Mouse (Mus musculus) limb, embryonic 15.5 days (tissue): ENCODE measurements around the gene Rnaset2b. TPM values are rescaled to one million over a fixed set of nuclear protein-coding genes. Genes with fewer than 3 reads are reported as not detected.
"Not testable (repeated sequence)": the region's sequence is repeated elsewhere in the genome, so short reads cannot be mapped to it uniquely, and the experiment has no call there.

Experiments
- ATAC-seq: fragments of 200-750 bp; cut with Nextera tagmentation; 2 replicates; pipeline ENCODE4 v1.8.0; 2017; ENCODE audit warnings: low read depth, moderate TSS enrichment; ENCODE audit not compliant: insufficient number of reproducible peaks, low FRiP score, low TSS enrichment
- H3K27ac ChIP-seq: fragments of 300-500 bp; sonication (generic); 2 replicates; pipeline ENCODE4 v1.5.1; 2015; ENCODE audit warnings: moderate library complexity, mild to moderate bottlenecking, inconsistent platforms
- H3K27me3 ChIP-seq: fragments of 300-500 bp; sonication (generic); 2 replicates; pipeline ENCODE4 v1.6.1; 2015; ENCODE audit warnings: inconsistent platforms
- H3K36me3 ChIP-seq: fragments of 300-500 bp; sonication (generic); 2 replicates; pipeline ENCODE4 v1.6.1; 2015; ENCODE audit warnings: inconsistent platforms
- H3K4me1 ChIP-seq: fragments of 300-500 bp; sonication (generic); 2 replicates; pipeline ENCODE4 v1.6.1; 2015; ENCODE audit warnings: inconsistent platforms
- H3K4me2 ChIP-seq: fragments of 300-500 bp; sonication (generic); 2 replicates; pipeline ENCODE4 v1.6.1; 2015; ENCODE audit warnings: mild to moderate bottlenecking, inconsistent platforms
- H3K4me3 ChIP-seq: fragments of 300-500 bp; sonication (generic); 2 replicates; pipeline ENCODE4 v1.5.1; 2015; ENCODE audit warnings: mild to moderate bottlenecking, inconsistent platforms
- H3K9ac ChIP-seq: fragments of 300-500 bp; sonication (generic); 2 replicates; pipeline ENCODE4 v1.6.1; 2015; ENCODE audit warnings: inconsistent platforms
- H3K9me3 ChIP-seq: fragments of 300-500 bp; sonication (generic); 2 replicates; pipeline ENCODE4 v1.6.1; 2016; ENCODE audit warnings: inconsistent platforms
- WGBS: fragments of 180-500 bp; shearing (Covaris S2); methylation state at CpG from one replicate; pipeline ENCODE4 v1.1.7; 2015; 5-methylcytosine and 5-hydroxymethylcytosine counted together
- polyA plus RNA-seq: library from polyadenylated mRNA; unstranded; fragments of >200 nt; fragmentation: Nextera tagmentation; extraction: Ambion mirVana; gene quantifications from 2 replicates; pipeline ENCODE4 v1.2.1, GENCODE M21; 2015

Rnaset2b gene
- polyA plus RNA-seq, 1 experiment from 2014 or later = 171 TPM

DNA sequence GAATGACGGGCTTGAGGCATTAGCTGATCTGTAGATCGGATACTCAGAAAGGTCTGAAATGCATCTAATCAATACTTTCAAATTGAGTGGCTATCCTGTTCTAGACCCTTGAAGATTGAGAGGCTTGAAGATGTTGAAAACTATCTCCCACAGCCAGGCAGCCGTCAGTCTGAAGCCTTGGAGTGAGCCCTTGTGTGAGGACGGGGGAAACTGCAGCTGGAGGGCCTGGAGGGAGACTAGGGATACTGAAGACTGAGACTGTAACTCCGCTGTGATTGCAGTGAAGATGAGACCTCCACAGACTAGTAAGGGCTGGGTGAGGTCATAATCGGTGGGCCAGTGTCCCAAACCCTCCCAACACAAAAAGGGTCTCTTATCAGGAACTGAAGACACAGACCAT is 8.1 kb upstream of the Rnaset2b start:
- not testable (repeated sequence) for H3K4me2 ChIP-seq, H3K9me3 ChIP-seq, H3K27me3 ChIP-seq, H3K27ac ChIP-seq, H3K4me3 ChIP-seq, H3K9ac ChIP-seq, H3K4me1 ChIP-seq, H3K36me3 ChIP-seq, ATAC-seq
- WGBS = 82% methylated on average over 4 of the region's 6 CpGs

DNA sequence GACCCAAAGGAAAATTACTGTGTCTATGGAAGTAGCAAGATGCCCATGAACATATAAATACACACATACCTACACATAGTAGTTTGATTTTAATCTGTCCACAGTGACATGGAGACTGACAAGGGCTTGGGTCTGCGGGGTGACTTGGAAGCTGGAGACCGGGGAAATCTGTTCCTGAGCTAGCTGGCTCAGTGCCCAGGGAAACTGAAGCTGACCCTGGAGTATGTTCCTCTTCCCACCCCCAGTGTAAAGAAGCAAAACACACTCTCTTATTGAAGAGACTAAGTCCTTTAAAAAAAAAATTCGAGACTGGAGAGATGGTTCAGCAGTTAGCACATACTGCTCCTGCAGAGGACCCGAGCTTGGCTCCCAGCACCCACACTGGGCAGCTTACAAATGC is 7.5 kb upstream of the Rnaset2b start:
- H3K9ac ChIP-seq, H3K4me2 ChIP-seq, H3K4me3 ChIP-seq, H3K4me1 ChIP-seq, H3K27me3 ChIP-seq, H3K36me3 ChIP-seq, ATAC-seq, H3K27ac ChIP-seq, H3K9me3 ChIP-seq: not testable (repeated sequence)
- 56% methylated on average over 4 of the region's 4 CpGs for WGBS

DNA sequence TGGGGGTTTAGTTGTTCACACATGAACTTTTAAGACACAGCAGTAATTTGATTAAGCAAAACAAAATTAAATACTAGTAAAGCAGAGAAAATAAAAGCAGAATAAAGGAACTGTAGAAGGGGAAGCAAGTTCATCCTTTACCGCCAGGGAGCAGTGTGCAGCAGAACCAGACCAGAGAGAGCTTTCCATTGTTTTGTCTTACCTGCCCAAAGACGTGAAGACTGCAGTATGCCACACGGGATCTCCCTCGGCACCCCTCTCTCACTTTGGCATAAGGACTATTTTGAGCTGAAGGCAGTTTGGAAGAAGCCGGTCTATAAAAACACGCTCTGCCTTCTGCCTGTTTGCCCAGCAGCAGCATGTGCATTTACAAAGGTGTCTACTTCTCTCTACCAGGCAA is 5.1 kb upstream of the Rnaset2b start:
- H3K27me3 ChIP-seq, H3K4me2 ChIP-seq, H3K9me3 ChIP-seq, H3K9ac ChIP-seq, H3K4me1 ChIP-seq, ATAC-seq, H3K36me3 ChIP-seq, H3K27ac ChIP-seq, H3K4me3 ChIP-seq: not testable (repeated sequence)
- 21% methylated on average over 6 of the region's 6 CpGs for WGBS

DNA sequence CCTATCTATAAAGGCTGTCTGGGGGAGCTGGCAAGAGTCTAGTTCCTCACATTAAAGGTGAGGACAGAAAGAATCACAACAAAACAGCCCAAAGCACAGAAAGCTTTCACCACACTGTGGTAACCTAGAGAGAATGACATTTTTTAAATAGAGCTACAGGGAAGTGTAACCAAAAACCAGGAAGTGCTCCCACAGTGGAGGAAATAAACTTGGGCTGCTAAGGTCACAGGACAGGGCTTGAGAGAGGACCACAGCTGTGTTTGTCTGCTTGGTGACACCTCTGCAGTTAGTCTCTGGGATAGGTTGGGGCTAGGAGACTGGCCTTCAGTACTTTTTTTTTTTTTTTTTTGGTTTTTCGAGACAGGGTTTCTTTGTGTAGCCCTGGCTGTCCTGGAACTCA is 2.8 kb upstream of the Rnaset2b start:
- not testable (repeated sequence) for H3K4me3 ChIP-seq, H3K4me1 ChIP-seq, H3K27ac ChIP-seq, H3K36me3 ChIP-seq, H3K9ac ChIP-seq, H3K27me3 ChIP-seq, H3K9me3 ChIP-seq, H3K4me2 ChIP-seq, ATAC-seq
- WGBS = 83% methylated on average over 1 of the region's 1 CpGs

DNA sequence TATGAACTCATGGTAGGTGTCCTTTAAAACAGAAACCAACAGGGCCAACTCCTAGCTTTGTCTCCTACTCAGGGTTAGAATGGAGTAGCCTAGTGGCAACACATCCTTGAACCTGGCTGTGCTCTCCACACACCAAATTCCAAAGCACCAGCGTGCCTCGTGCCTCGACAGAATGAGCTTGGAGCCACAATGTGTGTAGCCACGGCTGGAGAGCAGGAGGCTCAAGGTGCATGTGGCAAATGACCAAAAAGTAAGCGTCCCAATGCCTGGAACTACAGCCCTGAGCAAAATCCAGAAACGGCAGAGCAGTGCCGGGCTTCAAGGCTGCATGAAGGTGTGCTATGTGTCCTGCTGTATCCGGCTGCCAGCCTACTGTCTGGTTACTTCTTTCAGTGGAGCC is 804 bp downstream of the Rnaset2b start:
- not testable (repeated sequence) for ATAC-seq, H3K9ac ChIP-seq, H3K4me3 ChIP-seq, H3K27ac ChIP-seq, H3K4me1 ChIP-seq, H3K9me3 ChIP-seq, H3K36me3 ChIP-seq, H3K4me2 ChIP-seq, H3K27me3 ChIP-seq
- WGBS = 74% methylated on average over 8 of the region's 8 CpGs

DNA sequence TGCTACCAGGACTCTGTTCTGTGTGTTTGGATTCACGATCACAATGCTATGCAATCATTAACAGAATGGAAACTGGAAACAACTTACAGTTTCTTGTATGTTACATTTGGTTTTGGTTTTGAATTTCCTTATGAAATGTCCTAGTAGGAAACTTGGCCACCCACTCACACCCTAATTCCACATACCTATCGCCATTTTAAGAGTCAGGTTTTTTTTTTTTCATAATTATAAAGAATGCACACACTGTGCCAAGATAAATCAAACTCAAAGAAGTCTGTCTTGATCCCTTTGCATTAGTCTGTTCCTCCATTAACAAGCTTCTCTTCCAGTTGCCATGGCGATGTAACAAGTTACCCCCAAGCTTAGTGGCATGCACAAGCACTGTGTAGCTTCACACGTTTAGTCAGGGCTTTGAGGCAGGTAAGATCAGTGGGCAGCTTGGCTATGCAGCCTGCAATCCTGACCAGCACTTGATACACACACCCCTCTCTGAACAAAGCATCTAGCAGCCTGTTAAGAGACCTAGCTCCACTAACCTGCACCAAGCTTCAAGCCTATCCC is 2.5 kb downstream of the Rnaset2b start:
- not testable (repeated sequence) for ATAC-seq, H3K9me3 ChIP-seq, H3K4me3 ChIP-seq, H3K27me3 ChIP-seq, H3K9ac ChIP-seq, H3K36me3 ChIP-seq, H3K4me2 ChIP-seq, H3K4me1 ChIP-seq, H3K27ac ChIP-seq
- 54% methylated on average over 4 of the region's 4 CpGs for WGBS

DNA sequence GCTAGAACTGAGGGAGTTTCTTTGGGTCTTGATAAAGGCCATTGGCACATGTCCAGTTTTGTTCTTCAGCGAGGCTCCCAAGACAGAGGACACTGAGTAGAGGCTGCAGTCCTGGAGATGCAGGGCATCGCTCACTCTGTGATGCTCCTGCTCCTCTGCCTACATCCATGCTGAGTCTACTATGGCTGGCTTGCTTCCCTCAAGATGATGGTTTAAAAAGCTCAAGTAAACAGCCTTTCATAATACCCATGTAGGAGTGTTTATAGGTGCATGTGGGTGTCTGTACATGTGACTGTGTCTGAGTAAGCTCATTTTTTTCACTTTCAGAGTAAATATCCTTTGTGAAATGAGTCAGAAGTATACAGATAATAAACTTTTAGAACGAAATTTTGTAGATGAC is 4.6 kb downstream of the Rnaset2b start:
- not testable (repeated sequence) for ATAC-seq, H3K27ac ChIP-seq, H3K4me2 ChIP-seq, H3K36me3 ChIP-seq, H3K27me3 ChIP-seq, H3K9me3 ChIP-seq, H3K4me1 ChIP-seq, H3K9ac ChIP-seq, H3K4me3 ChIP-seq
- WGBS = 68% methylated on average over 3 of the region's 3 CpGs

DNA sequence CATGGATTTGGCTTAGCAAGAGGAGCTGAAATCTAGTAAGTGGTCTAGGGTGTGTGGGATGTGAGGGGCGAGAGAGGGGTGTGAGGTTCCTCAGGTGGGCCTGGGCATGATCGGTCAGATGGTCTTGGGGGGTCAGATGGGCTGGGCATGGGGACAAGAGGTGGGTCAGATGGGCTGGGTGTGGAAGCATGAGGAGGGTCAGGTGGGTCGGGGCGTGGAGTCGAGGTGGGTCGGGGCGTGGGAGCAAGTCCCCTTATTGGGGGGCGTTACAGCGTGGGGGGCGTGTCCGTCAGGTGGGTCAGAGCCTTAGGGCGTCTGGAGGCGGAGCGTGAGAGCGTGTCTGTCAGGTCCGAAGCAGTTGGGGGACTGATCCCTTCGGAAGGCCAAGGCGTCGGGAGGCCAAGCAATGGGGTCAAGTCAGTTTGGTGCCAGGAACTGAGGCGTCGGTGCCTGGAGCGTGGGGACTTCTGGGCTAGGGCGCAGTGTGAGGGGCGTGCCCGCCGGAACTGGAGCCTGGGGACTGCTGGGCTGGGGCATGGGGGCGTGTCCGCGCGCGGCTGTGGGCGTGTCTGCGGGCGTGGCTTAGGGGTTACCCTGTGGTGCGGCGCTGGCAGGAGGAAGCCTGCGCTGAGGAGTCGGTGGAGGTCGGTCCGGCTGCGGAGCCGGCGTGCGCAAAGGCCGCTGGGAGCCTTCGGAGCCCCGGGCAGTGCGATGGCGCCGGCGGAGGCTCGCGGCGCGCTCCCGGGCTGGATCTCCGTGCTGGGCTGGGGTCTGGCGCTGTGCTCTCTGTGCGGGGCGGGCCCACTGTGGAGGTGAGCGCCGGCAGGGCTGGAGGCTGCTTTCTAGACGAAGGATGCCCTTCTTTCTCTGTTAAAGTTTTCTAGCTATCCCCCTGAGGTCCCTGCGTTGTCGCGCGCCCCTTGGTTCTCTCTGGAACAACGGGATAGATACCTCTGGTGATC is 8.1 kb downstream of the Rnaset2b start, which contains the start of gene Gm49721:
Gene Gm49721 (plus strand): TSS at position 618 of the 962 bp plus-strand sequence.
- not testable (repeated sequence) for H3K36me3 ChIP-seq, H3K27me3 ChIP-seq, H3K9me3 ChIP-seq, H3K27ac ChIP-seq, H3K4me1 ChIP-seq
- Histone ChIP-seq H3K4me2 (peak within 1 kb of the TSS; percentile 64), H3K4me3 (peak within 1 kb of the TSS; percentile 50), H3K9ac (peak within 1 kb of the TSS; percentile 51; the same call in 1 of the 2 replicates)
- 2% methylated on average over 35 of the region's 68 CpGs for WGBS
- peak; percentile 96 for ATAC-seq

DNA sequence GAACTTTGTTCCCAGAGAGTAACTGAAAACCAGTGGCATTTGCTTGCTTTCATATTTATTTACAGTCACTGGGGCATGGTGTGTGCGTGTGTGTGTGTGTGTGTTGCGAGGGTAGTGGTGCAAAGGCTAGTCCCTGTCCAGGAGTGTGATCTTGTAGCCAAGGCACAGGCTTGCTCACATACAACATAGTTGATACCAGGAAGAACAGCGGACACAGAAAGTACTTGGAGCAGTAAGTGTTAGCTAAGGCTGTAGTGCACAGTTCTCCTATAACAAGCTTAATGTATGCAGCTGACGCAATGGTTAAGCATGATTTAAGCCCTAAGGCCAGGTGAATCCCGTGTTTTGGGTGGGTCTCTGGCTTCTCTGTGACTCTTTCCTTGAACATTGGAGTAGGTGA is 8.9 kb downstream of the Rnaset2b start:
- not testable (repeated sequence) for H3K9ac ChIP-seq, ATAC-seq, H3K36me3 ChIP-seq, H3K4me1 ChIP-seq, H3K9me3 ChIP-seq, H3K27ac ChIP-seq, H3K27me3 ChIP-seq
- H3K4me2 ChIP-seq = peak overlapping the region; percentile 64
- H3K4me3 ChIP-seq = peak overlapping the region; percentile 50
- 5% methylated on average over 5 of the region's 5 CpGs for WGBS

DNA sequence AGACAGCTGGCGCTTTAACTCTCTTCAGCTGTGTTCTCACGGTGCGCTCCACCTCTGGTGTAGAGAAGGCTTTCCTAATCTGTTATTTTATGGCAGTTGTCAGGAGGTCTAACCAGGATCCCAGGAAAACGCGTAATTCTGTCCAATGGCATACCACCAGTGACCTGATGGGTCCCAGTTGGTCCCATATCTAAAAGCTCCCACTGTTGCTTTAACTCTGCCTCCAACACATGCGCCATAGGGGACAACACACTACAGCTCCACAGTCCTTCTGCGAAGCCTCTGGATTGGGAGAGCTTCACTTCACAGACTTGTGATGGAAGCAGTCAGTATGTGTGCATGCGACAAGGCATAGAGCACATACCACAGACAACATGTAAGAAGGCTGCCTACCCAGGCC is 9.7 kb downstream of the Rnaset2b start:
- H3K27me3 ChIP-seq, H3K4me3 ChIP-seq, H3K4me2 ChIP-seq, ATAC-seq, H3K9ac ChIP-seq, H3K9me3 ChIP-seq, H3K4me1 ChIP-seq, H3K27ac ChIP-seq, H3K36me3 ChIP-seq: not testable (repeated sequence)
- 86% methylated on average over 5 of the region's 8 CpGs for WGBS

DNA sequence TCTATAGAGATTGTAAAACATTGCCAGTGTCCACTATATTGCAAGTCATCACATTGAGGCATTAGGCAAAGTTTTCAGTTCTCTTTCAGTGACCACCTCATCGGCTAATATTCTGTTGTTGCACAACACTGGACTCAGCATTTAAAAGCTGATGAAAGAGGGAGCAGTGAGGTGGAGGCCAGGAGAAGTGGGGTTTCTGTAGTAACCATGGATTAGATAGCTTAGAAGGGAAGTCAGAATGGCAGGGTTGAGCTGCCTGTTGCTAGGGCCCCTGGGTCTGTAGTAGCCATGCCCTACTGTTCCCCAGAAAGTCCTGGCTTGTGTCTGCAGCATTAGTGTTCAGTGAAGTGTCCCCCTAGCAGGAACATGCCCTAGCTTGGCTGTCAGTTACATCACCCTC is 15.7 kb downstream of the Rnaset2b start:
- H3K4me1 ChIP-seq, H3K36me3 ChIP-seq, ATAC-seq, H3K4me2 ChIP-seq, H3K27me3 ChIP-seq, H3K27ac ChIP-seq, H3K9me3 ChIP-seq, H3K9ac ChIP-seq, H3K4me3 ChIP-seq: not testable (repeated sequence)
- WGBS = 97% methylated on average over 1 of the region's 1 CpGs

DNA sequence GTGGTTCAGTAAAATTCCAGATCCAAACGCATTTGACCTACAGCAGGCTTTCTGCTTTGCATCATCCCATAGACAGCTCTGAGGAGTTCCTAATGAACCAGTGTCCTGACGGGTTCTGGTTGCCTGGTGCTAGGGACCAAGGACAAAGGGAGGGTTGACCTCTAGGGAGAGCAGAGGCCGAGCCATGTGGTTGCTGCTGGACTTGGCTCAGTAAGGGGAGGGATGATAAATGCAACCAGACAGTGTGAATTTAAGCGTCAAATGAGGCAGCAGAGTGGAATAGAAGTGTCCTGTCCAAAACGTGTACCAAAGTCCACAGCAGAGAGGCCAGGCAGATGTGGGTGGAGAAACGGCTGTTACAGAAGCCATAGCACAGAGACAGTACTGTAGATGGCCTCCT is 25.1 kb downstream of the Rnaset2b start:
- H3K4me1 ChIP-seq, H3K27ac ChIP-seq, H3K9ac ChIP-seq, H3K9me3 ChIP-seq, H3K36me3 ChIP-seq, H3K27me3 ChIP-seq, ATAC-seq, H3K4me3 ChIP-seq, H3K4me2 ChIP-seq: not testable (repeated sequence)
- WGBS = no CpG with 5 or more reads among the region's 6 CpGs
